Mouse (Mus musculus) megakaryocyte, embryonic 14.5 days (primary cell): ENCODE results near the gene Tprgl.

ENCODE experiments used
- FLI1 ChIP-seq: IDR thresholded peaks from 2 replicates; pipeline ENCODE4 v1.6.1; 2012; ENCODE audit warnings: low read length, inconsistent platforms, mixed read lengths
- GATA1 ChIP-seq: IDR thresholded peaks from 3 replicates; pipeline ENCODE4 v1.6.1; 2012; ENCODE audit warnings: mixed read lengths, low read length, inconsistent platforms, borderline replicate concordance

DNA sequence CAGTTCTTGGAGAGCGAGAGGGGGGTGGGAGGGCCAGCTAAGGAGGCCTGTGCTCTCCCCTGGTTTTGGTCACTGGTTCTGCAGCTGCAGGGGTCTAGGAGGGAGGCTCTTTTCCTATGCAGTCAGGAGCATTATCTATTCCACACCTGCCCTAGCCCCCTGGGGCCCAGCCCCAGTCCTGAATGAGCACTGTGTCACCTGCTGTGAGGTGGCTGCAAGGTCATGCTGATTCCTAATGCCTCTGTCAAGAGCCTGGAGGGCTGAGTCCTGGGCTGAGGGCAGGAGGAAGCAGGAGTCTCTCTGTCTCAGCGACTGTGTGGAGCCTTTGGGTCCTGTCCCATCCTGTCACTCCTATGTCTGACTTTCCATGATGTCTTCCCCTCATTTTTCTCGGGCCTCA lies 49.4 kb upstream of the Tprgl start:
- TF ChIP-seq GATA1 = no peak
- no peak for TF ChIP-seq FLI1
